Mouse (Mus musculus) erythroid progenitor cell, adult 5-6 weeks (primary cell): ENCODE results near the gene Rcsd1. TPM values are rescaled to one million over a fixed set of nuclear protein-coding genes. Genes with fewer than 3 reads are reported as not detected.
"Not testable (repeated sequence)": the region's sequence is repeated elsewhere in the genome, so short reads cannot be mapped to it uniquely, and the experiment has no call there.

Experiments
- ATAC-seq: replicated peaks from 2 replicates; pipeline ENCODE4 v1.8.0; 2016; ENCODE audit warnings: moderate number of reproducible peaks, mild to moderate bottlenecking, moderate TSS enrichment, inconsistent platforms; ENCODE audit not compliant: poor library complexity, low FRiP score, severe bottlenecking
- total RNA-seq, 2 experiments: library from RNA; stranded (forward) in 1 of 2; stranded (reverse) in 1 of 2; fragments of 150-400 nt in 1 of 2; fragments of 186-747, 209-891 nt in 1 of 2; gene quantifications; 2 replicates each; pipeline versions ENCODE4 v1.2.3 to v1.2.4; 2015 to 2017; ENCODE audit warnings: low replicate concordance in 2 of 2

Gene Rcsd1
- total RNA-seq, 2 experiments from 2014 or later: 8.8 to 19.9 TPM

DNA sequence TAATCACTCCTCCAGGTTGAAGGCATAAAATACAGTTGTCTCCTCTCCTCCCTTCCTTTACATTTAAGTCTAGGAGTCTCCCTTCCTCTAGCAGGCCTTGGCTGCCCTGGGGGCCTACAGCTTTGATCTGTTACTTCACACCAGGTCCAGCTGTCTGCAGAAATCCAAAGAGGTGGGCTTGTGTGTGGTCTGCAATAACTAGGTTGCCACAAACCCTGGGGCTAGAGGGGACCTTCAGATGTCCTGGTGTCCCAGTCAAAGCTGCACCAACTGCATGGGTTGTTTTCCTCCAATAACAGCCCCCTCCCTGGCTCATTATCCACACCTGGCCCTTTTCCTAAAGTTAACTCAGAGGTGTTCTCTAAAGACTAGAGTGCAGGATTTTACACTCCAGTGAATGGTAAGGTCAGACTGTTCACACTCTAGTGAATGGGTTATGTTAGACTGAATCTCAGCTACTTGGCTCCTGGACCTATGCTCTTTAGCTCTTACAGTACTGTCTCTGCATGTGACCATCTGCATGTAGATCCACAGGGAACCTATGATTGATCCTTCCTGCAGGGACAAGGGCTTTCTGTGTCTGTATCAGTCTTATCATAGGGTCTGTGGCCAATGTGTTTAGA lies 14.1 kb downstream of the Rcsd1 start:
- ATAC-seq: no peak

DNA sequence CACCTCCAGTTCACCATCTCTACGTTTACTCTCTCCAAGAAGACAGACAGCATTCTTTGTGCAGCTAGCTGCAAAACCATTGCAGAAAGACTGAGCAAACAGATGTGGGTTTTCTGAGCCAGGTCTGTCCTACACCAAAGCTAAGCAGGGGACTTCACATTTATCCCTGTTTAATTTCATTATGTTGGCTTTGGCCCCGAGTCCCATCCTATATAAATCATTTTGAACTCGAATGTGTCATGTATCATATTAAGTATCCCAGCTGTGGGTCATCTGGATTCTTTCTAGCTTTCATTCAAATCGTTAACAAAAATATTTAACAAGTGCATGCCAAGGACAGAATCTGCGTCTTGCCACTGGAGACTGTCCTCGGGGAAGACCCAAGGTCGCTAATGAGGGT lies 15.7 kb downstream of the Rcsd1 start:
- ATAC-seq: no peak

DNA sequence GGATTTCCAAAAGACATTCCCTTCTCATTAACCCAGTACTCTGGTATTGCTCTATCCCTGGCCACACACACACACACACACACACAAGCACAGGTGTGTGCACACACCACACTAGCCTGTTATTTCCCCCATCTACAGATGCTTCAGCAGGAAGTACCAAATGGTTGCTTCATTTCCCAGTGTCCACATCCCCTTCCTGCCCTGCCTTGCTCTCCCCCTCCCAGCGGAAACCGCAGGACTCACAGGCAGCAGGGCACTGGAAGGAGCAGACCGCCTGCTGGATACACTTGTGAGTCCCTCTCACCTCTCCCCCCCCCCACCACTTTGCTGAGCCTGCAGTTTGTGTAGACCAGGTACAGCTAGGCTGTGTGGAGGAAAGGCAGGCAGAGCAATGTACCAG lies 18.0 kb downstream of the Rcsd1 start:
- ATAC-seq: peak; percentile 34; the same call in 1 of the 2 replicates

DNA sequence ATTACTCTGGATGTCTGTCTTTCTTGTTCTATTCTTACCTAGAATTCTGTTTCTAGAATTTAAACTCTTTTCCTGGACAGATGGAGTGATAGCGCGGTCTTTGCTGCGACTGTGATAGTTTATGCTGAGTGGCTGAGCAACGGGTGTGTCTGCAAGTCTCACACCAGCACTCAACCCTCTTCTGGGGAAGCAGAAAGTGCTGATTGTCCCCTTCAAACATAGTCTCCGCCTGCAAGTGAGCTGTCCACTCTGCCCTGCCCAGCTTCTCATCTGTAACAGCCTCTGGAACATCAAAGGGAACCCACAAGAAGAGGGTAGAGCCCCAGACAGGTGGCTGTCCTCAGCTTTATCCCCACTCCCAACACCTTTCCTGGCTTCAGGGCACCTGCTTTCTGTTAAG lies 19.7 kb downstream of the Rcsd1 start:
- ATAC-seq: no peak

DNA sequence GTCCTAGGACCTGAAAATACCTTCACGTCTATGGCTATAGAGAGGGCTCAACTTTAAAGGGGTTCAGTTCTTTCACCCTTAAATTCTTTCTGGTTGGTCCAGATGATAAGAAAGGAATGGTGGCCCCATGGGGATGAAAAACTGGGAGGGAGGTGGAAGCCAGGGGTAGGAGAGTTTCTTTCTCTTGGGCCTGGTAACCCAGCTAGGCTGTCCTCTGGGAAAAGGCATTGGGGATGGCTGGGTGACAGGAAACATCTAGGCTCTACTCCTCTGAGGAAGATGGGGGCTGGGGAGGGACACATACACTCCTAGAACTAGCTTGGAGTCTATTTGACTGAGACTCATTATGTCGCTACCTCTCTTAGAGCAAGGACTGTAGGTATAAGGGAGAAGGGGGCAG lies 21.7 kb downstream of the Rcsd1 start:
- no peak for ATAC-seq

DNA sequence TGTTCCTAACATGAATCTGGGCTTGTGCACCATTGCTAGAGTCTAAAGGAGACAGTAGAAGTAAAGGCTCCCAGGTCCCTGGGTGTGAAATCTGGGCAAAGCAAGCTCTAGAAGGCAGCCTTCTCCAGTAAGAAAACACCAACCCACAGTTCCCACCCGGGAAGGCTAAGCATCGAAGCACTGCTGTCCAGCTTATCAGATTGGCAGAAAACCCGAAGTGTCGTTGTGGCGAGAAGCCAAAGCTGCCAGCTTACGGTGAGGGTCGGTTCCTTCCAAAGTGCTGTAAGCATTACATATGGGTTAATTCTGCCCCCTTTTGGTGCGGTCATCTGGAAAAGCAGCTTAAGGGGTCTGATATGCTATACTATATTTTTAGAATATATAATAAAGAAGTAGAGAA lies 22.6 kb downstream of the Rcsd1 start:
- no peak for ATAC-seq

DNA sequence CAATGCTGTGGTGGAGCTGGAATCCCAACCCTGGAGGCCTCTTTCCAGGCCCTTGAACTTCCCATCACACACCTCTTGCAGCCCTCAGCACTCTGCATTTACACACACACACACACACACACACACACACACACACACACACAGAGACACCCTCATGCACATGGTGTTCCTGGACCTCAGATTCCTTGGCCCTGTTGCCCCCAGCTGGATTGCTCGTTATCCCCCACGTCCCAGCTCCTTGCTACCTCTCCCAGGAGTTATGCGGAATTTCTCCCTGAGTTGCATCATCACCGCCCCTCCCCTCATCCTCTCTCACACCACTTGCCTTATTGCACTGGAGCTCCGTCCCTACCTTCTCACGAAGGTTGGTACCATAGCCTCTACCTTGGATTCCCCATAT lies 23.2 kb downstream of the Rcsd1 start:
- ATAC-seq: no peak

DNA sequence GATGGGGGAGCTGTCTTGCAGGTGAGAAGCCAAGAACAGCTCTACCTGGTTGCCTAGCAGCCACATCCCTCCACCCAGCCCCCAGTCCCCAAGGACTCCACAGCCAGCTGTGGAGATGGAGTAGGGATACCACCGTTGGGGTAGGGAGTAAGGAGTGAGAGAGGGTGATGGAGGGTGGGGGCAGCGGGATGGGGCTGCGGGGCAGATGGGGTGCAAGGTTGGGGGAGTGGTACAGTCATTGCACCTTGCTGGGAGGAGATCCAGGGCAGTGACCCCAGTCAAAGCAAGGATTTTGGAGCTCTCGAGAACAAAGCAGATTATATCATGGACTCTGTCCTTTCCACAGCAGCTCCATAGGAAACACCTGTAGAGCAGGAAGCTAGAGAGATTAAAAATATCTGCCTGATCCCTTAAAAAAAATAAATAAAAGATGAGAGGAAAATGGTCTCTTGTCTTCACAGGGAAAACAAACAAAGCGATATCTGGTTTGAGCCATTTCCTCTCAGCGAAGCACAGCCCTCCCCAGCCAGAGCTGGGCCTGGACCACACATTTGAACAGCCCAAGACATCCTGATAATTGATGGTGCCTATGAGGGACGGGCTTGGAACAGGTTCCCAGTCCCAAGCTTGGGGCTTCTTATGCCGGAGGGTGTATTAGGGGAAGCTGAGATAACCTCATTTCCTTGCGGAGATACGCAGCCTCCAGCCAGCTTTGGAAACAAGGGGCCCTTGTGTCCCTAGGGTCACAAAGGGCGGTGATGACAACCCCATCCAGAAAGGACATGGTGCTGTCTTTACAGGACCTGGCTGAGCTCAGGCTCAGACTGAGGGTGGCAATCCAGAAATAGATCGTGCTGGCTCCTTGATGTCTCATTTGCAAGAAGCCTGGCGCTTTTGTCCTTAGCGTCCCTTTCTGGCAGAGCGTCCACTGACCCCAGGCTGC lies 25.0 kb downstream of the Rcsd1 start:
- no peak for ATAC-seq

DNA sequence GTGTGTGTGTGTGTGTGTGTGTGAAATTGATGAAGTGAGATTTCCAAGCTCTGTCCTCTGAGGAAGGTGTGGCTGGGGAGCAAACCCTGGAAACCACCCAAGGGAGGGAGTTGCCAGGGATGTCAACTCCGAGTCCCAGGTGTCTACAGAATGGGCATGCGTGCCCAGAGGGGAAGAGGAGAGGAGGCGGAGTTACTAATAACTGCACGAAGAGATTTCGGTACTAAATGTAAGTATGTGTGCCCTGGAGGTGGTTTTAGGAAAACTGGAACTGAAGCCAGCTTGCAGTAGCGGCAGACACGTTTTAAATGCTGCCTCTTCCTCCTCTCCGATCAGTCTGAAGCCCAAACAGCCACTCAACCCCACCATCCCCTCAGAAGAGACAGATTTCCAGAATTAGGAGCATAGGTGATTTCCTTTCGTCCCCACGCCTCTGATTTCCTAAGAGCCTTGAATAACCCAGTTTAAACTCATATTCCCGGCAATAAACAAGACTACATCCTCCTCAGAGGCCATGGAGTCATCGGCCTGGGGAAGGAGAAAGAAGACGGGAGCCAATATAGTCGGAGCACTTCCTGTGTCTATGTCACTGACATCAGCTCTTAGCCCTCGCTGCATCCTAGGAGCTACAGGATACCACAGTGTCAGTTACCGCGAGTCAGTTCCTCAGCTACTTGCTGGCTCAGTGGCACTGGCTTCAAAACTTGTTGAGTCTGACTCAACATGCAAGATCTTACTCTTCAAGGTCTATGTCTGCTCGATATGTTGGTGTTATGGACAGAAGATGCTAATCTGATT lies 27.3 kb downstream of the Rcsd1 start:
- ATAC-seq: no peak

DNA sequence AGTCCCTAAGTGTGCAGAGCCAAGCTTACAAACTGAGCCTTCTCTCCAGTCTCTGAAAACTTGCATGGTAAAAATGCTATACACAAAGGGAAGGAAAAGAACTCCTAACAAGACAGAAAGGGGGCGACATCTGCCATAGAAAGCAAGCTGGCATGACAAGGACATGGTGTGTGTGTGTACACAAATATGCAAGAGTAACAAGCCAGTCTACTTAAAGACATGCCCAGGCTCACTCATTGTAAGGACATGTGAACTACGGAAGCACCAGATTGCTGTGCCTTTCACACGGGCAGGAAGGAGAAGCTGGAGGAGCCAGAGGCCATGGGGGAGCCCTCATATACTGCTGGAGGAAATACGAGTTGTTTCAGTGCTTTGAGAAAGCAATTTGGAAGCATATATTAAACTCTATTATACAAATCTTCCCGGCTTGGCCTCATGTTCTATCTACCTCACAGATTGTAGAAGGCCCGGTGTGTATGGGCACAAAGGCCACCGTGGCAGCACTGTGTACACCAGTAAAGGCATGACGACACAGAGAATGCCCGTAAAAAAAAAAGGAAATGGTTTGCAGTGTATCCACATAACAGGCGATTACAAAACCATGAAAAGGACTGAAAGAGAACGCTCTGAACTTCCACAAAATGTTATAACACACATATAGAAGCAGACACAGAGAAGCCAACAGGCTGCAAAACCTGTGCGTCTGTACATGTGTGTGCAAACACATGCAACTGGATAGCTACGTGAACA lies 28.3 kb downstream of the Rcsd1 start:
- ATAC-seq: no peak

DNA sequence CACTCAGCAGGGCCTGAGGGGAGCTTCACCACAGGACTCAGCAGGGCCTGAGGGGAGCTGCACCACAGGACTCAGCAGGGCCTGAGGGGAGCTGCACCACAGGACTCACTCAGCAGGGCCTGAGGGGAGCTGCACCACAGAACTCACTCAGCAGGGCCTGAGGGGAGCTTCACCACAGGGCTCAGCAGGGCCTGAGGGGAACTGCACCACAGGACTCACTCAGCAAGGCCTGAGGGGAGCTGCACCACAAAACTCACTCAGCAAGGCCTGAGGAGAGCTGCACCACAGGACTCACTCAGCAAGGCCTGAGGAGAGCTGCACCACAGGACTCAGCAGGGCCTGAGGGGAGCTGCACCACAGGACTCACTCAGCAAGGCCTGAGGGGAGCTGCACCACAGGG lies 29.5 kb downstream of the Rcsd1 start:
- ATAC-seq: not testable (repeated sequence)

DNA sequence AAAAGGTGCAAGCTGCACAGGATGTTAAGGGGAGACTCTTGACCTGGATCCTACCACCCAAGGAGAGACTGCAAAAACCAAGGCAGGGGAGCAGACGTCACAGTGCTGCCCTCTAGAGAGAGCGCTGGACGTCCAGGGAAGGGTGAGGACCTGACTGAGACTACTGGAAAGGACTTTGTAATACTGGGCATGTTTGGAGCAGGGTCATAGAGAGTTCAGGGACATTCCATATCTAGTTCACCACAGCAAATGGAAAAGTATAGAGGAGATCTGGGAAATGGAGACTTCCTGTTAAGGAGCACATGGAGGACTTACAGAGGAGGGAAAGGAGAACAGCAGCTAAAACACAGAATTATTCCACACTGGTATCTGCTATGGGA lies 29.9 kb downstream of the Rcsd1 start:
- ATAC-seq: no peak

DNA sequence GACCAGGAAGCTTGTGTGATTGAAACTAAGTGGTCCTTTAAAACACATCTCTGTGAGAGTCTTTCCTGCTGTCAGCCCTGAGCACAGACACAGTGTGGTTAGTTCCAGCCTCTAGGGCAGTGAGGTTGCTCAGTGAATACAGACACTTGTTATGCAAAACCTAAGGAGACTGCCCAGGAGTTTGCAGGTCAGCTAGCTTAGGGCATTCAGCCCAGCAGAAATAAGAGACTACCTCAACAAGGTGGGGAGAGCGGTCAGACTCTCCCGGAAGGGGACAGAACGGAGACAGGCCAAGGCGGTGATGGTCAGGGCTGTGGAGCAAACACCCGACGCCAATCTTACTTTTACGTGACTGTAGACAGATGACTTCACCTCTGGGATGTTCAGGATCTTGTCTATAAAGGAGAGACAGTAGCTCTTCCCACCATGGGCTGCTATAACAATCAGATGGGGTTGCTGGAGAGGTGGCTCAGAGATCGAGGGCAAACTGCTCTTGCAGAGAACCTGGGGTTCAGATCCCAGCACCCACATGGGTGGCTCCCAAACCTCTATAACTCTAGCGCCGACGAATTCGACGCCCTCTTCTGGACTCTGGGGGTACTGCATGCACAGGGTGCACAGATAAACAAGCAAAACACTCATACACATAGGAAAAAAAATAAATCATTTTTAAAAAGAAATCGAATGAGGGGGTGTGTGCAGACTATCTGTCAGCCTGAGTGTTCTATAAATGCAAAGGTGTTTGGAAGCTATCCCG lies 30.5 kb downstream of the Rcsd1 start:
- ATAC-seq: no peak

DNA sequence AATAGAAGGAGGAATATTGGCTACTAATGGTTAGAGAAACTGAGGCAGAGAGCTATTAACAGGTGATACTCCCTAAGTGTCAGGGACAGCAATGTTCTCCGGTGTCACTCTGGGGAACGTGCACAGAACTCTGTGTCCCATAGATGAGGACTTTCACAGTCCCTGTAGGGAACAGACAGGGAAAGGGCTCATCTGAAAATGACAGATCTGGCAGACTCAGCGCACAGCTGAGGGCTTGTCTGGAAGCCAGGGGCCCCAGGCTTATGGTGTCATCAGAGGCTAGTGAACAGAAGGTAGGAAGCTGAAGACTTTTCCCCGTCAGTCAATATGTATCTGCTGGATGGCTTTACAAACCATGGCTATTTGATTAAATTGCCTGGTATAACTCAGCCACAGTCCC lies 32.0 kb downstream of the Rcsd1 start:
- ATAC-seq: no peak

DNA sequence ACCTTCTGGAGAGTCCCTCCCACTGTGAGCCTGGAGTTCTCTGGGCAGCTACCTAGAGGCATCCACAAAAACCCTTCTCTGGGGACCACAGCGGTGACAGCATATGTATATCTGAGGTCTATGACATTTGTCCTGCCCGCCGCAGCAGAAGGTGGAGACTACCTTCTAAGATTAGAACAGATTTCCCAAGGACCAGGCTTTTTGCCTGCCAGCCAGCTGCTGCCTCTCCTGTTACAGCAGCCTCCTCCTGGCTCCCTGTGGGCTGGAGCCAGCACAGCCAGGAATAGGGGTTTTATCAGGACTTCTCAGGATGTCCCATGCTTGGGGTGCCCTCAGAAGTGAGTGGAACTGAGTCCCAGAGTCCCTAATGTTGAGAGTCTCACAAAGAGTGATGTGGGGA lies 32.6 kb downstream of the Rcsd1 start:
- no peak for ATAC-seq

DNA sequence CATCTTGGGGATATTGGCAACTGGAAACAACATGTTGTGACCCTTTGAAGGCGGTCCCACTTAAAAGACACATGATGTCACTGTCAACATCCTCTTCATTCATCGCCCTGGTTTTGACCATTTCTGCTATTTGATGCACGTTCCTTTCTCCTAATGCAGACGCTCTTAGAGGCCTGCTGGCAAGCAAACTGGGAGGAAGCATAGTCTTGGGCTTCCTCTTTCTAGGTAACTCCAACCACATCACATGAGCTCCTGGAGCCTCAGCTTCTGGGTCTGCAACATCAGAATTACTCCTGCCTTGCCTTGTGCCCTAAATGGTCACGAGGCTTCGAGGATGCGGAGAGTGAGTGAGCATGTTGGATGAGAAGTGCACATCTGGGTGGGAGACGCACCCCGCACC lies 34.4 kb downstream of the Rcsd1 start:
- no peak for ATAC-seq

DNA sequence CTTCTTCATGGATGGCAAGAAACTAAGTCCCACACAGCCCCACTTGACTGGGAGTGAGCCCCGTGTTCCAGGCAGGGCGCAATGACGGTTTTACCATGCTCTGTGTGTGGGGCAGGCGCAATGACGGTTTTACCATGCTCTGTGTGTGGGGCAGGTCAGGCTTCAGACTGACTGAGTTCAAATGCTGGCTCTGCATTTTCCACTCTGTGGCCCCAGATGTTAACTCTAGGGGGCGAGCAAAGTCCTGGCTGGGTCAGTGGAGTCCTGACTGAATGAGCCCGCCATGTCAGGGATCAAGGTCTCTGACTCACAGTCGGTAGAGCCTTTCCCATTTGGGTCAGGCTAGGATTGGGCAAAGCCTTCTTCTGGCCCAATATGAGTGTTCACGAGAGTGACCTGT lies 37.2 kb downstream of the Rcsd1 start:
- ATAC-seq: no peak

DNA sequence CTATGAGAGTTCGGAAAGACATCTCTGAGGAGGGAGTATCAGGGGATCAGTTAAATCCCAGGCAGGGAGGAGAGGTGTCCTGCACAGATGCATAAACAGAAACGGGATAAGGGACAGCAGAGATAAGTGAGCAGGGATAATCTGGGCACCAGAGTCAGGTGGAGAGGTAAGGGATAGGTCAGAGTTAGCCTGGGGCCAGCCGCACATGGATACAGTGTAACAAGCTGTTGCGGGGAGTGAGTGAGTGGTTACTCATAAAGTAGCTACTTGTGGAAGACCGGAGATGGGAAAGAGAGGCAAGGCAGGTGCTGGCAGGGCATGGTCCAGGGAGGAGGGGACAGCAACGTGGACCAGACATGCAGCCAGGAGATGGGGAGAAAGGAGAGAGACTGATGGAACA lies 39.5 kb downstream of the Rcsd1 start:
- ATAC-seq: no peak

DNA sequence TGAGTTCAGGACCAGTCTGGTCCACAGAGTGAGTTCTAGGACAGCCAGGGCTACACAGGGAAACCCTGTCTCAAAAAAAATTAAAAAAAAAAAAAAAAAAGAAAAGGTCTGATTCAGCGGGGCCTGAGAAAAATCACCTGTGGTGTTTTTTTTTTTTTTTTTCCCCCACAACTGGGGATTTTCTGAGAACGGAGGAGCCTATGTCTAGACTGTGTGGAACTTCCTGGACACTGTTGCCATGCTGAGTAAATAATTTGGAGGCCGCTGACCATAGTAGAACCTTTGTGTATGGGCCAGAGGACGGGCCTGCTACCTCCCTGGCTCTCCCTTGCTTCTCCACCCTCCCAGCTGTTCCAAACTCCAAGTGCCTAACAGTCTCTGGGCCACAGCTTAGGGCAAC lies 40.7 kb downstream of the Rcsd1 start:
- ATAC-seq: no peak
